Mouse (Mus musculus): Measurements from ENCODE around the gene Mctp1.

GRCm38 (mm10) chr13:76967588-76967987 is 583.3 kb downstream of the Mctp1 start:
- TF ChIP-seq CTCF (IDR thresholded peaks at IDR 0.05; ENCODE audit: low read depth, low read length) (no peak), POLR2A (IDR thresholded peaks at IDR 0.05; ENCODE audit: borderline replicate concordance, low read depth, low read length) (no peak)
